Mouse (Mus musculus) kidney, embryonic 16.5 days (tissue): ENCODE data around the gene Scly. TPM values are rescaled to one million over a fixed set of nuclear protein-coding genes. Genes with fewer than 3 reads are reported as not detected.

Experiments
- polyA plus RNA-seq: library from polyadenylated mRNA; unstranded; fragments of >200 nt; fragmentation: Nextera tagmentation; extraction: Ambion mirVana; gene quantifications from 2 replicates; pipeline ENCODE4 v1.2.1, GENCODE M21; 2015

Gene Scly
- polyA plus RNA-seq, 1 experiment from 2014 or later, result 29.7 TPM

Other genes starting within 250 kb of the Scly start
- gene Rbm44, start 153.2 kb upstream of the Scly start, polyA plus RNA-seq, result 0.50 and 1.5 TPM in 2 replicates
- gene Ramp1, start 118.5 kb upstream of the Scly start, polyA plus RNA-seq, result 1.3 and 2.2 TPM in 2 replicates
- gene Ube2f, start 48.0 kb upstream of the Scly start, polyA plus RNA-seq, result 71.7 and 74.9 TPM in 2 replicates
- gene Espnl, start 23.7 kb downstream of the Scly start, polyA plus RNA-seq, result 0.03 and 0.04 TPM in 2 replicates
- 0.29 and 0.39 TPM in 2 replicates for gene Klhl30, start 52.7 kb downstream of the Scly start, polyA plus RNA-seq
- 2.0 and 2.2 TPM in 2 replicates for gene Erfe, start 68.1 kb downstream of the Scly start, polyA plus RNA-seq
- 140 and 143 TPM in 2 replicates for gene Ilkap, start 100.5 kb downstream of the Scly start, polyA plus RNA-seq
- 69.0 and 72.2 TPM in 2 replicates for gene Hes6, start 115.7 kb downstream of the Scly start, polyA plus RNA-seq
- 4.2 and 4.6 TPM in 2 replicates for gene Per2, start 161.0 kb downstream of the Scly start, polyA plus RNA-seq
- 10.7 and 11.3 TPM in 2 replicates for gene Traf3ip1, start 196.3 kb downstream of the Scly start, polyA plus RNA-seq
- gene Asb1, start 242.2 kb downstream of the Scly start, polyA plus RNA-seq, result 5.0 and 6.6 TPM in 2 replicates